Mouse (Mus musculus): ENCODE measurements around the gene Acta1.

- no peak for TF ChIP-seq ZC3H11A (IDR thresholded peaks at IDR 0.05; ENCODE audit: borderline replicate concordance, low read depth, low read length)
- no peak for TF ChIP-seq CHD2 (IDR thresholded peaks at IDR 0.05; ENCODE audit: low read depth, low read length)
These were observed 43.0 kb downstream of the Acta1 start for GRCm38 (mm10) chr8:123851590-123851989.
